Mouse (Mus musculus): ENCODE measurements around the gene H2afy.

DNA sequence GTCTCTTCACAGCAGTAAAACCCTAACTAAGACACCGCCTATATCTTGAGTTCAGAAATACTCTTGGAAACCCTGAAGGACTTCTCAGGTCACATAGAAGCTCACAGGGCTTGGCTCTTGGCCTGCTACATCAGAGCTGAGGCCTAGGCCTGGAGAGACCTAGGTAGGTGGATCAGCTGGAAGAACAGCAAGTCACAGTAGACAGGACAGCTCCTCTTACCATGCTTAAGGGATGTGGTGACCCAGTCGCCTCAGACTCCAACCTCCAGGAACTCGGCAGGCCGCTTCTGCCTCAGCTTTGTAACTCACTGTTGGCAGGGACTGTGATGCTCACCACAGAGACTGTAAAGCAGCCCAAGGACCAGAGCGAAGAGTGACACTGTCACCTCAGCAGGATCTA lies 13.1 kb downstream of the H2afy start:
- TF ChIP-seq GATA1 (IDR thresholded peaks at IDR 0.05; ENCODE audit: borderline replicate concordance, low read length) (no peak), FLI1 (IDR thresholded peaks at IDR 0.05; ENCODE audit: low read length) (no peak)

All from megakaryocyte, embryonic 14.5 days (primary cell).